In the genomic region with DNA sequence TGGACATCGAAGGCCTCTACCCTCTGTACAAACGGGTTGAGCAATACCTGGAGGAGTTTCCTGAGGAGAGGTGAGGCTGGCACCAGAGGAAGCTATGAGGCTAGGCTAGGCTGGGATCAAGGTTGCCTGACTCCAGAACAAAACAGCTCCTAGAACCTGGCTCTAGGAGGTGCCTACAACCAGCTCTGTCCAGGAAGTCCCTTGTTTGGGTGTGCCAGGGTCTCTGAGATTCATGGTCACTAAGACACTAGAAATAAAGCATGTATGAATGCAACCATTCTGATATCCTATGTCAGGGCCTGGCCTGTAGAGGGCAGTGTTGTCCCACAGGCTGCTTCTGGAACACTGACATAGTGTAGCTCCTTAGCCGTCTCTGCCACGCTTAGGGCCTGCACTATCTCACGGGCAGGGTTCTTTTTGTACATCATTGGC, we compare ENCODE assay signal across 8 mouse cellular contexts. TPM values are rescaled to one million over a fixed set of nuclear protein-coding genes. Genes with fewer than 3 reads are reported as not detected.
A peak's percentile ranks its signal among the peaks of the same experiment; 100 is the strongest.
DNase-seq lines count a peak whose midpoint lies in the region; ATAC-seq lines count a peak whose summit lies in the region.

No protein-coding gene starts in this region.

- H3K36me3 ChIP-seq in hindbrain, embryonic 13.5 days: peaks cover 59% of the 10 kb centered on the region

- H3K9ac ChIP-seq in hindbrain, embryonic 13.5 days: no peak overlapping the region

- H3K4me1 ChIP-seq in hindbrain, embryonic 13.5 days (replicated peaks): no peaks in the 10 kb centered on the region

- peak; percentile 85 for ATAC-seq in hindbrain, embryonic 13.5 days (ENCODE audit: low FRiP score)

- no peak overlapping the region for H3K4me2 ChIP-seq in hindbrain, embryonic 13.5 days

- peak; percentile 91 for DNase-seq in NIH3T3 (ENCODE audit: low read depth)
- DNase-seq in cerebellum, adult 9-10 months: peak; percentile 74
- DNase-seq in frontal cortex, adult 2 months (ENCODE audit: extremely low spot score in 1 of 2, low spot score in 1 of 2): peak; percentile 61 to 87
- peak; percentile 82 for DNase-seq in layer of hippocampus, postnatal 36 days
- peak; percentile 89 for DNase-seq in lung, postnatal 36 days
- peak; percentile 82 for DNase-seq in right cerebral cortex, adult 18-20 months
- peak; percentile 62 for DNase-seq in urinary bladder, adult 2 months (ENCODE audit: low spot score)

- H3K27me3 ChIP-seq in hindbrain, embryonic 13.5 days: no peaks in the 10 kb centered on the region

- H3K4me3 ChIP-seq in hindbrain, embryonic 13.5 days: no peak overlapping the region

- WGBS in hindbrain, embryonic 13.5 days: 48% methylated on average over 5 of the region's 5 CpGs

- no peak overlapping the region for H3K27ac ChIP-seq in hindbrain, embryonic 13.5 days

- no peaks in the 10 kb centered on the region for H3K9me3 ChIP-seq in hindbrain, embryonic 13.5 days

RNA-seq across cellular contexts. Expression of a gene that starts 28.3 kb away (rescaled TPM):
- polyA plus RNA-seq in frontal cortex, adult 2 months (2012; rRNA removed): 11.5 and 11.6 TPM in 2 replicates
- polyA plus RNA-seq in hindbrain, embryonic 13.5 days (2015; fragmentation: Nextera tagmentation; extraction: Ambion mirVana): 14.0 and 15.0 TPM in 2 replicates
- total RNA-seq in layer of hippocampus, postnatal 36 days (2021): 10 to 100 TPM; 34.5 to 37.9 TPM
- 10.0 and 12.4 TPM in 2 replicates for polyA plus RNA-seq in urinary bladder, adult 2 months (2012; rRNA removed)

RNA-seq across cellular contexts. Expression of a gene that starts 43.8 kb away (rescaled TPM):
- 0.40 and 0.44 TPM in 2 replicates for polyA plus RNA-seq in frontal cortex, adult 2 months (2012; rRNA removed)
- 0.45 and 0.60 TPM in 2 replicates for polyA plus RNA-seq in hindbrain, embryonic 13.5 days (2015; fragmentation: Nextera tagmentation; extraction: Ambion mirVana)
- total RNA-seq in layer of hippocampus, postnatal 36 days (2021): 1 to 10 TPM; 1.6 TPM
- 0.14 and 0.25 TPM in 2 replicates for polyA plus RNA-seq in urinary bladder, adult 2 months (2012; rRNA removed)

RNA-seq across cellular contexts. Expression of a gene that starts 55.3 kb away (rescaled TPM):
- polyA plus RNA-seq in frontal cortex, adult 2 months (2012; rRNA removed): 3.0 and 3.6 TPM in 2 replicates
- 2.3 and 2.5 TPM in 2 replicates for polyA plus RNA-seq in hindbrain, embryonic 13.5 days (2015; fragmentation: Nextera tagmentation; extraction: Ambion mirVana)
- 1 to 10 TPM; 6.5 to 7.4 TPM for total RNA-seq in layer of hippocampus, postnatal 36 days (2021)
- polyA plus RNA-seq in urinary bladder, adult 2 months (2012; rRNA removed): 11.8 and 13.4 TPM in 2 replicates
